Mouse (Mus musculus): ENCODE data around the gene Atad5. TPM values are rescaled to one million over a fixed set of nuclear protein-coding genes. Genes with fewer than 3 reads are reported as not detected.
"Not testable (repeated sequence)": the region's sequence is repeated elsewhere in the genome, so short reads cannot be mapped to it uniquely, and the experiment has no call there.

The Atad5 gene
- total RNA-seq, 2 experiments from 2014 or later = 4.2 to 6.3 TPM

DNA sequence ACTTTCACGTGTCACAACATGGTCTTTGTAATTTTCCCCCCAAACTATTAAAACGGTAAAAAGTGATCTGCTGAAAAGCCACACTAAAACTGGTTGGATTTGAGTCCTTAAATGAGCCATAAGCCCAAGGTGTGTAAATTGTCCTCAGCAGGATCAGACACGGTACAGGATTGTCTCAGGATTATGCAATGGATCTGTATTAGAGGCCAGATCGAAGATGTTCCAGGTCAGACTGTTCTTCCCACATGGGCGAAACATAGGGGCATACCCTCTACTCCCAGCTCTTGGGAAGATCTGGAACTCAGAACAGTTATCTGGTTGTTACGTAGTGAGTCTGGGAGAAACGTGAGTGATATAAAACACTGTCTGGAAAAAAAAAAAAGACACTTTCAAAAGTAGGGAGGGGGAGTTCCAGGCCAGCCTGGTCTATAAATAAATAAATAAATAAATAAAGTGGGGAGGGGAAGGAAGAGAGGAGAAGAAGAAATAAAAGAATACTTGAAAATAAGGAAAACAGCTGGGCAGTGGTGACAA lies 7.3 kb upstream of the Atad5 start:
- DNase-seq = no peak

DNA sequence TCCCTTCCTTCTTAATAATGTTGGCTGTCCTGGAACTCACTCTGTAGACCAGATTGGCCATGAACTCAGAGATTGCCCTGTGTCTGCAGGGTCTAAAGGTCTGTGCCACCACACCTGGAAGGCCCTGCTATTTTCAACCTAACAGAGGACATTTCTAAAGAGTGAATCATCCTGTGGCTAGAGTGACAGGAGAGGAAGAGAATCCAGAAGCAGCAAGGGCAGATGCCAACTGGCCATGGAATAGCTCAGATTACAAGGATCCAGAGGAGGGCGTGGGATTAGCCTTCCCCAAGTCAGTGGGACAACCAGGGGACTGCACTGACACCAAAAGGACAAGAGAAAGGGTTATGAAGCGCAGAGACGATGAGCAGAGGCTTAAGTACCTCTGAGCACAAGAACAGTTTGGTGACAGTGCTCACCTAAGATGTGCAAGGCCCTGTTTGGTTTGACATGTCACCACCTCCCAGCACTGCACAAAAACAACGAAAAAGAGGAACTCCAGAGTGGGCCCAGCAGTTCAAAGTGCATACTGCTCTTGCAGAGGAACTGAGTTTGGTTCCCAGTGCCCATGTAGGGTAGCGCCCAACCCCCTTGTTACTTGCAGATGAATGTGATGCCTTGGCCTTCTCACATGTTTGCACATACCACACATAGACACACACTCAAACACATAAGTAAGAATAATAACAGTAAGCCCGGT lies 3.7 kb upstream of the Atad5 start:
- DNase-seq = no peak

DNA sequence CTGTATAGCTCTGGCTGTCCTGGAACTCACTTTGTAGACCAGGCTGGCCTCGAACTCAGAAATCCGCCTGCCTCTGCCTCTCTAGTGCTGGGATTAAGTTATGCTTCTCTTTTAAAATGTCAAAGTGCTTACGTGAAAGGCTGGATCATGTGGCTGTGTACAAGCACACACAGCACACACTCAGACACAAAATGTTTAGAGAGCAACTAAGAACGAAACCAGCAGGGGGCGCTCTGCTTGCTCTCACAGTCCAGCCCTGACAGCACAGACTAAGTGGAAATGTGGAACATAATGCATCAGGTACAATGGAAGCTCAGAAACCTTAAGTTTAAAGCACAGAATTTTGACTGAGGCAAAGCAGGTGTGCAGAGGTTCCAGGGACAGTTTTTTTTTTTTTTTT lies 2.4 kb upstream of the Atad5 start:
- DNase-seq = peak; percentile 91

DNA sequence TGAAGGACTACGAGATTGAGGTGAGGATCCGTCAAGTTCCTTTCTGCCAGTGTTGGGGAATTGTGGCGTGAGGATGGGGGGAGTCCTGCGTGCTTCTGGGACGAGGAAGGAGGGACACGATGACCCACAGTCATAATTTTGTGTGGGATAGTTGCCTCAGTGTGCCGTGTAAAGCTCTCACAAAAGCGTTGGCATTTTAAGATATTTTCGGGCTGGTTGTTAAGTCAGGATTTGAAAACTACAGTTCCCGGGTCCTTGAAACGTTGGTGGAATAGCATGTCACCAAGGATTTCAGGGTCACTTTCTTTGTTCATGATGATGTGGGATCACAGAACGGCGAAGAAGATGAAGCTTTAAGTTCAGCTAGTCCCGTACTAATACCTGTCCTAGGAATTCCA lies 616 bp downstream of the Atad5 start:
- no peak for DNase-seq

DNA sequence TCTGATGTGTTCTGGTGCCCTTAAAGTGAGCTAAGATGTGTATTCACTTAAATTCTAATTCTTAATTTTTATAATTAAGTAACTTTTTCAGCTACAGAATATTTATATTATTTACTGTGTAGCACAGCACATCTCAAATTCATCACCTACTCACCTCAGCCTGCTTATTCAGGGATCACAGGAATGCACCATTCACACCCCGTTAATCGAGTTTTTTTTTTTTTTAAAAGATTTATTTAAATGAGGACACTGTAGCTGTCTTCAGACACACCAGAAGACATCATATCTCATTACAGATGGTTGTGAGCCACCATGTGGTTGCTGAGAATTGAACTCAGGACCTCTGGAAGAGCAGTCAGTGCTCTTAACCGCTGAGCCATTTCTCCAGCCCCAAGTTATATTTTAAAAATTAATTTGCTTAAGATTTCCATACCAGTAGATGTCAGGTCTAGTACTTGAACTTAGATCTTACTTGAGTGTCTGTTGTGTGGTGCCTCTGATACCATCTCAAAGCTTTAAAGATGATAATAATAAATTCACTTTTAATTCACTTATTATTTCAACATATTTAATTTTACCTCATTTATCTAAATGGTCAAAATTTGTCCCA lies 1.5 kb downstream of the Atad5 start:
- DNase-seq = no peak

DNA sequence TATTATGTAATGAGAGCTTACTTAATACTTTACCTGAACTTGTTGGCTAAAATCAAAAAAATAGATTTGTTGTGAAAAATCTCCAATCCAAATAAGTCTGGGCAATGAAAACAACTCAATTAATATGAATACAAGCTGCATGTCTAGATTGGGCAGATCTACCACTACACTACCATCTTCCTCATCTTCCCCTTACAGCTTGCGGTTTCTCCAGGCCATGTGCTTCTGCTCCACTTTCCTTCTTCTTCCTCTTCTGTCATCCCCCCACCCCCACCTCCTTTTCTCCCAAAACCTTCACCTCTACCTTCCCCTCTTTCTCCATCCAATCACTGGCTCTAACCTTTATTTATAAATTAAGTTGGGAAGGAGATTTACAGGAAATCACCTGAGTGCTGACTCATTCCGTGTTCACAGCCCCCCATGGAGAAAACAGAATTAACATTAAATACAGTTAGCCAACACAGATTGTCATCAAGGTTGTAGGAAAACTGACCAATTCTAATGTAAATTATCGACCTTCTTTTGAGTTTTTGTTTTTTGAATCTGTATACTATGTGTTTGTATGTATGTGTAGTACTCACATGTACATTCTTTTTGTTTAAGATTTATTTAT lies 9.3 kb downstream of the Atad5 start:
- no peak for DNase-seq

DNA sequence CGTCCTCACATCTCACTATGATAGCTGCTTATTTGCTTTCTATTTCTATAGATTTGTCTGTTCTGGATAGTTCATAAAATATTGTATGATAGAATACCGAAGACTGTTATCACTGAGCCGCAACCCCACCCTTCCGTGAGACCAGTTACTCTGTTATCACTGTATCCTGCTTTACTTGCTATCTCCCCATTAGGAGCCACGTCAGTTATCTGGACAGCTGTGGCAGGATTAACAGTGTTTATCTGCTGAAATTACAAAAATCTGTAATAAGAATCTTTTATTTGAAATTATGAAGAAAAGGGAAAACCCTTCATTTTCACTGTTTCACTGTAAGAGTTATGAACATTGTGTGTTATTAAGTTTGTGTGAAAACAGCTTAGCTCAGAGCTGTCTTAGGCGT lies 12.1 kb downstream of the Atad5 start:
- no peak for DNase-seq

DNA sequence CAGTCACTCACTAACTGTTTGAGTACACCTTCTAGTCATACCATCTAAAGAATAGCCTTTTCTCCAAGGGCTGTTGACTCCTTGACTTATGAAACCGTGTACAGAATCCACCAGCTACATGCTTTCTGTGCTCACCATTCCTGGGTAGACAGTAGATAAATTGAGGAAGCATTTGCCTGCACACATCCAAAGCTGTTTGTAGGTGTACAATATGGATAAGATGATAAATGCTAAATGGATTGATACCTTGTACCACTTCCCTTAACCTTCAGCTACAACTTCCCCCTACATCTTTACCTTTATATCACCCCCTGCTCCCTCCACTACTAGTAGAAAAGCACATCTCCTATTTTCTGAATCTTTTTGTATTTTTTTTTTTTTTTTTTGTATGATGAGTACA lies 15.2 kb downstream of the Atad5 start:
- DNase-seq = no peak

DNA sequence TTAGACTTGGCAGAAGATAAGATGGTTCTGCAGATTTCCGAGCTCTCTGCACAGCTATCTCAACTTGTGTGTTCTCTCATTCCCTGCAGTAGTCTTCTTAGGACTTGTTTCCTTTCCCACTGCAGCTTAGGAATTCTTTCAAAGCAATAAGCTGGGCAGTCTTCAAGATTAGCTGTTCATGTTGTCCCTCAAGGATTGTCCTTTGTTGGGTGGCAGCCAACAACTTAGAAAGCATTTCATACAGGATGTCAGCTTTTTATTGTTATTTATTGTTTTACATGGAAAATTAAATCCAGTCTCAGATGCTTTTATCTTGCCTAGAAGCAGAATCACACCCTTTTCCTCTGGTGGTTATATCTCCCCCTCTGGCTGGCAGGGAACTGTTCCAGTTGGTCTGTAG lies 27.2 kb downstream of the Atad5 start:
- peak; percentile 26 for DNase-seq

DNA sequence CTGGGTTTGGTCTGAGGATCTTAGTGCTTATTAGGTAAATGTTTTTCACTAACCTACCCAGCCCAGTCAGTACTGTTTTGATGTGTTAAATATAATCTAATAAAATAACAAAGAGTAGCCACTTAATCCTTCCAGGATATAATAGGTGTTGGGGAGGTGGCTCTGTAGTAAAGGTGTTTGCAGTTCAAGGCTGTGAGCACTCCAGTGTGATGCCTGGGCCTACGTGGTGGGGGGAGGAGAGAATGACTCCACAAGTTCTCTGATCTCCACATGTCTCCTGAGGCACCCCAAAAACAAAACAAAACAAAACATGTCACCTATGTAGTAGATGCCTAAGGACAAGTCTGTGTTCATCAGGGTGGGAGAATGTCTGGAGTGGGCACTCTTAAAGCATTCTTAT lies 42.9 kb downstream of the Atad5 start:
- no peak for DNase-seq

DNA sequence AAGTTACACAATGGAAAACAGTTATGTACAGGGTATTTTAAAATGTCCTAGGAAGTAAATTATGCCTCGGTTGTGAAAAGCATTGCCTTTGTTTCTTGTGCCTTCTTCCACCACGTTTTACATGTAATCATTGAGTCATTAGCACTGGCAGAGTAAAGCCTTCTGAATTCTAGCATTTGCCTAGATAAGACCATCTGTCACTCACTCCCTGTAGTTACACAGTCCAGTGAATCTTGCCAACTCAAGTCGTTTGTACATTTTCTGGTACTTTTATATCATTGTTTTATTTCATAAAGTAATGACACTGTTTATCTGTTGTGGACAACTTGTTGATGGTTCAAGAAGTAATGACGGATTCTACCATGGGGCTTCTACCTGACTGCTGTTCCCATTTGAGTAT lies 45.5 kb downstream of the Atad5 start:
- DNase-seq = no peak

DNA sequence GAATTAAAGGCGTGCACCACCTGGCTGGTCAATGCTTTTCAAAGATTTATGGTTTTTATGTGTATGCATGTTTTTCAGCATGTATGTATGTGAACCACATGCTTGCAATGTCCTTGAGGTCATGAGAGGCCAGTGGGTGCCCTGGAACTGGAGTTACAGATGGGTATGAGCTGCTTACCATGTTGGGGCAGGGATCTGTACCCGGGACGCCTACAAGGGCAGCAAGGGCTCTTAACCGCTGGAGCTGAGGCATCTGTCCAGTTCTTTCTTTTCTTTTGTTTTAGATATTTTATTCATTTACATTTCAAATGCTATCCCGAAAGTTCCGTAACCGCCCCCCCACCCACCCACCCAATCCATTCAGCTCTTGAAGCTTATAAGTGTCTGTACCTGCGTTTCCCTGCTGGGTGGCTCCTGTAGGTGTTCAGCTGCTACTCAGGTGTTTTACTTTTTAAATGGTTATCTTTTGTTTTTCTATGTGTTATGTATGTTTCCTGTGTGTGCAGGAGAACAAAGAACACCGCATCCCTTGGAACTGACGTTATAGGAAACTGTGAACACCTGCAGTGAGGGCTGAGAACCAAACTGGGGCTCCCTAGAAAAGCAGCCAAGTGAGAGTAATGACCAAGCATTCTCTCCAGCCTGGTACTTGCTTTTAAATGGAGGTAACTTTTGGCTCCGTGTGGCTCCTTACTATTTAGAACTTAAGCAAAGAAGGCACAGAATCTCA lies 46.9 kb downstream of the Atad5 start:
- DNase-seq = no peak

DNA sequence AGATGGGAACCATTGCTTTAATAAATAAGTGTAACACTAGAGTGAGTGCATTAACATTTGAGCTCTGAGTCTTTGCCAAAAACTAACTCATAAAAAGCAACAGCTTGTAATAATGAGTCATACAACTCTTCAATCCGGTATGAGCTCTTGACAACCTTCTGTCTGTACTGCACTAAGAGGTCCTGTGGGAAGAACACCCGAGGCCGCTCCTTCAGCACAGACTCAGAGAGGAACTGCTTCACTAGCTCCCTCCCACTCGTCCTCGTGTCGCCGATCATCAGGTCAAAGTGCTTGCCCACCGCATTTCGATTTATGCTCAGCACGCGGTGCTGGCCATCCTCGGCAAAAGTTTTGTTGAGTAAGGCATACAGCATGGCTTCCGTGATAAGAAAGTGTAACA lies 47.6 kb downstream of the Atad5 start:
- DNase-seq = no peak

DNA sequence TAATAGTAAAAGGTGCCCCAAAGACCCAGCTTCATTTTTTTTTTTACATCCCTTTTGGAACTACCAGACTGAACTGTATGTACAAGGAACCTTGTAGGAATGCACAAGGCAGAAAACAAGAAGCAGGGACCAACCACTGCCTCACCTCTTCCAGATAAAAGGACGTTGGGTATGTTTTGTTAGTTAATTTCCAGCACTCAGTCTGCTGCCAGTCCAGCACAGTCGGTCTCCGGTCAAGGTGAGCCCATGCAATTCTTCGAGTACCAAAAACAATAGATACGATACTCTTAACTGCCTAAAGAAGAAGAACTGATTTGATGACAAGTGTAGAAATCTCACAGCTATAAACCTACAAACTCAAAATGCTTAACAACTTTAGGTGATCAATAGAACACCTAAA lies 48.6 kb downstream of the Atad5 start:
- no peak for DNase-seq

DNA sequence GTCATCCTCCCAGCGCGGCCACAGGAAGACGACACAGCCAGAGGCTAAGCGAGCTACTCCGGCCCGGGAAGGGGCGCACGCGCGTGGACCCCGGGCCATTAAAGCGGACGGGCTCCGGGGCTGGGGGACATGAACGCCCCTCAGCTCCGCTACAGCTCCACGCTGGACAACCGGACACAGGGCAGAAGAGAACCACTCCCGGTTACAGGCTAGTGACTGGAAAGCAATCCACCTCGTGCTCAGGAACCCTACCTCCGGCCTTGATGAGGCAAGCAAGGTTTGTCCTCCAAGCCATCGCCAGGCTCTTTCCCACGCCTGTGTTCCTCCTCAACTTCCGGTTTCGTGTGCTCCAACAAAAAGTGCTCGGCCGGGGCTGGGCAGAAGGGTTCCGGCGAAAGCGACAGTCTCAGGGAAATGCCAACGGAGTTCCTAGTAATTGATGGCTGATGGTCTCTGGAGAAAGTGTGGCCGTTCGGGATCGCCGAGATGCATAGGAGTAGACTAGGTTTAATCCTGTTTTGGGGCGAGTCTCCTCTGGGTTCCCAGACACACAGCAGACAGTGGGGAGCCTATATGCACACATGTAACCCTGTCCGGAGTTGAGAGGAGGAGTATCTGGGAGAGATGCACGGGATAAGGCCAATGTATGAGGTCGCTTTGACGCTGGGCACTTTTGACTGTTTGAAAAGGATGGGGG lies 52.8 kb downstream of the Atad5 start, which contains the start of gene Tefm:
Gene Tefm, minus strand, starts transcription at position 351 of the 697 bp plus-strand sequence.
- peak; percentile 90 for DNase-seq

DNA sequence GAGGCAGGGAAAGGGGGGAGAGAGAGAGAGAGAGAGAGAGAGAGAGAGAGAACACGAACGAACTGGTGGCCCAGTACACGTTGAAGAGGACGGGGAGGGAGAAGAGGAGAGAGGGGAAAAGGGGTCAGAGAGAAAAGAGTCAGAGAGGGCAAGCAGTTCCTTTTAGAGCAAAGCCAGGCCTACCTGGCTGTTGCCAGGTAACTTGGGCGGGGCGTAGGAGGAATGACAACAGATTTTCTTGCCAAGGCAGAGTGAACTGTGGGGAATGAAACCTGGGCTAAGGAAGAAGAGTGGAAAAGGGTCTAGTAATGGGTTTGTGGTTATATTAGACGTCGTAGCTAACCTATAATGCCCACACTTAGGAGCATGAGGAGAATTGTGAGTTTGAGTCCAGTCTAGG lies 53.7 kb downstream of the Atad5 start:
- DNase-seq = no peak

DNA sequence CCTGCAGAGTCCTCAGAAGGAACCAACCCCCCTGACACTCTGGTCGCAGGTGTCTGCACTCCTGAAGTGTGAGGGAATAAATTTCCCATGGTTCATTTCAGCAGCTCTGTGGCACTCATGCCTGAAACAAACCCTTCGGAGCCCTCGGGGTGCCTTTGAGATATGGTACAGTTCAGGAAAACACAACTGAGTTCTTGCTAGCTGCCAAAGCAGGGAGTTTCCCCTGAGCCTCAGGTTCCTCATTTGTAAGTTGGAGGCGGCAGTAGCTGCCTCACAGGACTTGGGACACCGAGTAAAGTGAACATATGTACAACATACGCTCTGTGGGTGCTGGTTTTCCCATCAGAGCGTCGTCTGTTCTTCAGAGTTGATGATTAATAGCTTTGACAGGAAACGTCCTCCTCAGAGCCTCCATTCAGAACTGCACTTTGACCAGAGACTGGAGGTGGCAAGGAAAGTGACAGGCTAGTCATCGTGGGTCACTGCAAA lies 56.6 kb downstream of the Atad5 start:
- no peak for DNase-seq

DNA sequence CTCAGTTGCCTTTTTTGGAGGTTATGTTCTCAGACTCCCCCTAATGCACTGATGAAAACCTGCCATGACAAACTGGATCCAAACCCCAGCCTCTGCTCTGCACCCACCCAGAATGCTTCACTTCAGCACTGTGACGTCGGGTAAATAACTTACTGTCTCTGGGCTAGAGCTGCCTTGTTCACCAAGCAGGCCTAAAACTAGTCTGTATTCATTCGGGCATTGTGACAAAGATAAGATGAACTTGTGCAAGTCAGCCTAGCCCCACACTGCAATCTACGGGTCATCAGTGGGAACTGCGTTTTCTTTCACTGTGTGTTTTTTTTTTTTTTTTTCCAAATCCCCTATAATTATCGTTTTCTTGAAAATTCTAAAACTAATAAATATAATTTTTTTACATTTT lies 58.5 kb downstream of the Atad5 start:
- no peak for DNase-seq

DNA sequence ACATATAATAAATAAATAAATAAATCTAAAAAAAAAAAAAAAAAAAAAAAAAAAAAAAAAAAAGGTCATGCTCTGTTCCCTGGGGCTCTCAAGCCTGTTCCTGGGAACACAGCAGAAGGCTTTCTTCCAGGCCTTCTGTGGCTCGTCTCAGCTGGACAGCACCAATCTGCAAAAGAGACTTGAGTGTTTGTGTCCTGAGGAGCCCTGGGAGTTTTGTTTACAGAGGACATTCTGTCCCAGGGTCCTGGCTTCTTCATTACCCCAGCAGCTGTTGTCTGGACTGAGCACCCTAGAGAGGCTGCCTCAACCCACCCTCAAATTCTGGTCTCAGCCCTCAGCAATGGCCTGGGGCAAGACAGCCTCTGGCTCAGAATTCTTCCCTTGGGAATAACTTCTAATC lies 59.1 kb downstream of the Atad5 start:
- DNase-seq = no peak

DNA sequence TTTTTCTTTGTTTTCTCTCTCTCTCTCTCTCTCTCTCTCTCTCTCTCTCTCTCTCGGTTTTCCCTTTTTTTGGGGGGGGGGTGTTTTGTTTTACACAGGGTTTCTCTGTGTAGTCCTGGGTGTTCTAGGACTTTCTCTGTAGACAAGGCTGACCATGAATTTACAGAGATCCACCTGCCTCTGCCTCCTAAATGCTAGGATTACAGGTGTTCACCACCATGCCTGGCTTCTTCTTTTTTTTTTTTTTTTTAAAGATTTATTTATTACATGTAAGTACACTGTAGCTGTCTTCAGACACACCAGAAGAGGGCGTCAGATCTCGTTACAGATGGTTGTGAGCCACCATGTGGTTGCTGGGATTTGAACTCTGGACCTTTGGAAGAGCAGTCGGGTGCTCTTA lies 59.8 kb downstream of the Atad5 start:
- DNase-seq = not testable (repeated sequence)

DNA sequence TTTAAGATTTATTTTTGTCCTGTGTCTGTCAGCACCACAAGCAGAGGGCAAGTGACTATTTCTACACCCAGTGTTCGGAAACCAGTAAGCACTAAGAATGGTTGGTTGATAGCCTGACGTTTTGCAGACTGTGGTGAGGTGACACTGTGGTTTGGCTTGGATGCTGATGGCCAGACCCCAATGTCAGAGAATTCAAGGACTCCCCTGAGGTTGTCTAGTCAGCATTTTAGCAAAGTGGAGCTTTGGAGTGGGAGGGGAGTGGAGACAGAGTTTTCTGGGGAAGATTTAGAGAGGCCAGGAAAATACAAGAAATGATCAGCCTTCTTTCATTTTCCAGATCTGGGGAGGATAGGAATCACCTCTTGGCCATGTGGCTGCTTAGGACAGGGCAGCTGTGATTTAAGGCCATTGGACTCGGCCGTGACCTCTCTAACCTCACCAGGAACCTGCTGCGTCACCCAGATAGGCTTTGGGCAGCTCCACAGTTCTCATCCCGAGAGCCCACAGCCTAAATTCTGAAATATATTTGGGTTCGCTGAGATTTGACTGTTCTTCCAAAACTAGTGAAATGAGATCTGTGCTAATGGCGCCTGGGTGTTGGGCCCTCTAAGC lies 60.3 kb downstream of the Atad5 start:
- DNase-seq = no peak

DNA sequence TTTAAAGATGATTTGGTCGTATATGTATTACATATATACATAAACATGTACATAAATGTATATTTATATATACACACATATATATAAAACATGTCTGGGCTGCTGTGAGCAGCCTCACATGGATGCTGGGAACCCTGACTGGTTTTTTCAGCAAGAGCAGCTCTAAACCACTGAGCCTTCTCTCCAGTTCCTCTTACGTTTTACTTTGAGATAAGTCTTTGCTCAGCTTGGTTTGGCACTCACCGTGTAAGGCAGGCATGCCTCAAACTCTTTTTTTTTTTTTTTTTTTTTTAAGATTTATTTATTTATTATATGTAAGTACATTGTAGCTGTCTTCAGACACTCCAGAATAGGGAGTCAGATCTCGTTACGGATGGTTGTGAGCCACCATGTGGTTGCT lies 61.4 kb downstream of the Atad5 start:
- no peak for DNase-seq
